Mouse (Mus musculus) left cerebral cortex, adult 2 months (tissue): ENCODE results near the gene Cacng4. TPM values are rescaled to one million over a fixed set of nuclear protein-coding genes. Genes with fewer than 3 reads are reported as not detected.

Experiments
- DNase-seq, 2 experiments: peaks; one replicate each; pipeline ENCODE4 v3.0.0; 2021 to 2022; ENCODE audit warnings: low spot score in 2 of 2, mixed read lengths in 1 of 2; ENCODE audit errors: extremely low spot score in 1 of 2
- H3K27ac ChIP-seq: fragments of 200-600 bp; 2 replicates; pipeline ENCODE4 v1.8.1; 2022
- H3K4me3 ChIP-seq: fragments of 200-600 bp; 2 replicates; pipeline ENCODE4 v1.8.1; 2022
- CTCF ChIP-seq: fragments of 200-600 bp; IDR thresholded peaks from 2 replicates; pipeline ENCODE4 v1.8.1; 2022; ENCODE audit warnings: antibody characterized with exemption, mild to moderate bottlenecking, moderate library complexity
- intact Hi-C: fragments of 180-260 bp; cut with DNase I; formaldehyde crosslinking; loops from one replicate; pipeline ENCODE4 v1.15.1; 2025
- long read RNA-seq, 2 experiments: library from polyadenylated mRNA; stranded (forward); transcript quantifications; one replicate each; pipeline ENCODE4 v2.0.0; 2021; ENCODE audit warnings: borderline mapping rate in 2 of 2
- total RNA-seq, 2 experiments: library from RNA; stranded (reverse); gene quantifications; 2 replicates each; pipeline ENCODE4 v1.2.3; 2021

The Cacng4 gene
- 10 to 100 TPM; 22.9 to 37.1 TPM for total RNA-seq
- long read RNA-seq, experiment 1, transcript Cacng4-201 (4 exons, 3,500 nt): major isoform, 16 of 20 reads
- long read RNA-seq, experiment 1, partial matches to known transcripts: 0 of 20 reads
- long read RNA-seq, experiment 1, other reads (novel, unspliced or antisense): 4 of 20 reads
- long read RNA-seq, experiment 2, transcript Cacng4-201 (4 exons, 3,500 nt): major isoform, 21 of 27 reads
- long read RNA-seq, experiment 2, partial matches to known transcripts: 0 of 27 reads
- long read RNA-seq, experiment 2, other reads (novel, unspliced or antisense): 6 of 27 reads

DNA sequence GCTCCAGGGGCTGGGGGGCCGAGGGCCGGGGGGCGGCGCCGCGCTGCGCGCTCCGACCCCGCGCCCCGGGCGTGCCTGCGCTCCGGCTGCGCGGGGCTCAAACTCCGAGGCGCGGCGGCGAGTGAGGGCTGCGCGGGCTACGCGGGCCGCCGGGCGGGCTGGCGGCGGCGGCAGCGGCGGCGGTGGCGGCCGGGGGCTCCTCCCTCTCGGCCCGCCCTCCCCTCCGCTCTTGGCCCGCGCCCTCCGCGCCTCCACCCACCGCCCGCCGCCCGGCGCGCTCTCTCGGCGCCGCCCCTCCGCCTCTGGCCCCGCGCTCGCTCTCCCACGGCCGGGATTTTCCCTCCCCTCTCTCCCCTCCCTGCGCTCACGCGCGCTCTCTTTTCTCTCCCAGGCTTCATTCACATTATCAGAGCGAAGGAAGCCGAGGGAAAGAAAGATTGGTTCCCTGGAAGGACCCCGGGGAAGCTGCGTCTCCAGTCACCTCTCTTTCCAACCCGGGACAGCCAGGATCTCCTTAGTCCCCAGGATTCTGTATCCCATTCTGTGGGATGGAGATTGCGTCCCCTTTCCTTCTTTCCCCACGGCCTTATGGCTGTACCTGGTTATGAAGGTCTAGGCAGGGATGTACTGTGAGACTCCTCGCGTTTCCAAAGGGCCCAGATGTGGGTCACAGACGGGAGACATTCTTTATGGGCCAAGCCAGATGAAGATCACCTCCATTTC lies at the start of gene Cacng4:
Cacng4 (minus strand) TSS at position 11 of the 723 bp plus-strand sequence.
- DNase-seq: peak; percentile 32 to 55
- peak within 1 kb of the TSS; percentile 50 for H3K4me3 ChIP-seq
- TF ChIP-seq CTCF: no peak
- intact Hi-C loops: no loop called here
- no peak within 1 kb of the TSS for H3K27ac ChIP-seq

- DNase-seq: no peak
- TF ChIP-seq CTCF: no peak
- H3K4me3 ChIP-seq: no peak overlapping the region
- intact Hi-C loops: no loop called here
- H3K27ac ChIP-seq: no peak overlapping the region
These were observed 39.1 kb upstream of the Cacng4 start for GRCm38 (mm10) chr11:107833351-107834040.

DNA sequence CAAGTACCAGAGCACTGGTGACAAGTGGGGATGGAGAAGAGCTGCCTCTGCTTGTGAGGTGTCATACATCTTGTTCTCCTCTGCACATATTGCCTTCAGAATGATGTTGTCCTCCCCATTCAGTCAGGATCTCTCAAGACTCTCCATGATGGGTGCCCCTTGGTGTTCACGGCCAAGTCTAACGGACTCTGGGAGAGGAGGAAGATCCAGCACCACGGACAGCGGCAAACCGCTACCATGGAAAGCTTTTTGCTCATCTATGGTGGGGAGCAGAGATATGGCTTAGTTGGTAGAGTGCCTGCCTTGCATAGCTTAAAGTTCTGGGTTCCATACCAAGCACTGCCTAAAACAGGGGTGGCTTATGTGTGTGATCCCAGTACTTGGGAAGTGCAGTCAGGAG lies 22.8 kb upstream of the Cacng4 start:
- Histone ChIP-seq H3K27ac (no peak overlapping the region), H3K4me3 (no peak overlapping the region)
- intact Hi-C loops: no loop called here
- no peak for TF ChIP-seq CTCF
- no peak for DNase-seq

DNA sequence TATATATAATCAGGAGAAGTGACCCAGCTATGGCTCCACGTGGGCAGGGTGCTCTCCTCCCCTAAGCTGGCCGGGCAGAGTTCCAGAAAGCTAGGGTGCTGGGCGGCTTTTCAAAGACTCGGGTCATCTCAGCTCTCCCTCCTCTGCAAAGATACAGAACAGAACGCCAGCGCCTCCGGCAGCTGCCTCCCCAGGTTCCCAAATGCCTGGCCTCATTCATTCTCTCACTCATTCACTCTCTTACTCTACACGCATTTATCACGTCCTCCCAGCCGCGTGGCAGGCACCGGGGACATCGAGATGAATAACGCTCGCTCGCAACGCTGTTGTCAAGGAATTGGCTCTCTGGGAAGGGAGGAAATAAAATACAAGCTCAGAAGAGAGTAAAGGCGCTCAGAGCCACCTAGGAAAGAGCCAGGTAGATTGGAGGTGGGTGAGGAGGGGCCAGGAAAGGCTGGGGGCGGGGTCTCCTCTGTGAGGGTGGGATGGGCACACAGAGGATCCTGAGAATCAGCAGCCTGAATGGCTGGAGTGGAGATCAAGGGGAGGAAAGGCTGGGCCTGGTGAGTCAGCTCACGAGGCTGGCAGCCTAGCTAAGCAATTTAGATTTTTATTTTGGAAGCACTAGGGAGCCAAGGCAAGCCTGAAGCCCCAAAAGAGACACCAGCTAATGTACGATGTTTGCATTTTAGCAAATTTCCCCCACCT lies 18.7 kb upstream of the Cacng4 start:
- intact Hi-C loops: no loop called here
- Histone ChIP-seq H3K27ac (no peak overlapping the region), H3K4me3 (no peak overlapping the region)
- no peak for DNase-seq
- no peak for TF ChIP-seq CTCF

- H3K27ac ChIP-seq: no peak overlapping the region
- no peak for TF ChIP-seq CTCF
- intact Hi-C loops: no loop called here
- no peak overlapping the region for H3K4me3 ChIP-seq
- no peak for DNase-seq
These were observed 18.1 kb upstream of the Cacng4 start for GRCm38 (mm10) chr11:107812429-107812828.

- no peak for DNase-seq
- intact Hi-C loops: no loop called here
- TF ChIP-seq CTCF: peak; percentile 35
- Histone ChIP-seq H3K27ac (no peak overlapping the region), H3K4me3 (no peak overlapping the region)
These were observed 14.2 kb upstream of the Cacng4 start for GRCm38 (mm10) chr11:107808508-107808907.

DNA sequence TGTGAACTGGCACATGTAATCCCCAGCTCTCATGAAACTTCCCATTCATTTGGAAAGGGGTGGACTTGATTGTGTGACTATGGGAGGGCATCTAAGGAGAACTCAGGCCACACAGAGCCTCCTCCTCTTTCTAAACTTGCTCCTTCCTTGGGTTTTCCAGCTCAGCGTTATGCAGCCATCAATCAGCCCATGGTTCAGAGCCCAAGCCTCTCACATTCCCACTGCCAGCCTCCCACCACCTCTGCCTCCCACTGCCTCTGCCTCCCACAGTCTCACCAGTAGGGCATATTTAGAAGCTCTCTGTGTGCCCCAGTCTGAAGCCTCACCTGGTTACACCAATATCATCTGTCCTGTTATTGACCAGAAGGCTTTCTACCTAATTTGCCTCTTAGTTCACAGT lies 11.7 kb upstream of the Cacng4 start:
- intact Hi-C loops: no loop called here

DNA sequence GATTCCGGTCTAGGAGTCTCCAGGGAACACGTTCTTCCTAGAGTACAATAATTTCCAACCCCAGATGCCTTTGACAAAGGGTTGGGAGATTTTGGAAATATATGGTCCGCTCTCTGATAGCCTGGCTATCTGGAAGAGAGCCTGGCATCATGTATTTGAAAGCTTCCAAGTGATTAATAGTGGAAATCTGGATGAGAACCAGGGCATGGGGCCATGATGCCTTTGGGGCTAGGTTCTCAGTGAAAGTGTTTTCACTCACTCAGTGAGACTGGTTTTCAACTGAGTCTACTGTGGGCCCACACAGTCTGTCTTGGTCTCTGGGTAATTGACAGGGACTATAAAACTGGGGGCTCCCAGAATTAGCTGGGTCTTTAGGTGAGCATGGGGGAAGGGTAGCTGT lies 7.6 kb upstream of the Cacng4 start:
- H3K4me3 ChIP-seq: no peak overlapping the region
- no peak overlapping the region for H3K27ac ChIP-seq
- intact Hi-C loops: no loop called here
- no peak for DNase-seq
- no peak for TF ChIP-seq CTCF

More for the DNA sequence above, 11.7 kb upstream of the Cacng4 start:
- no peak overlapping the region for H3K27ac ChIP-seq
- no peak for TF ChIP-seq CTCF
- H3K4me3 ChIP-seq: no peak overlapping the region
- no peak for DNase-seq

DNA sequence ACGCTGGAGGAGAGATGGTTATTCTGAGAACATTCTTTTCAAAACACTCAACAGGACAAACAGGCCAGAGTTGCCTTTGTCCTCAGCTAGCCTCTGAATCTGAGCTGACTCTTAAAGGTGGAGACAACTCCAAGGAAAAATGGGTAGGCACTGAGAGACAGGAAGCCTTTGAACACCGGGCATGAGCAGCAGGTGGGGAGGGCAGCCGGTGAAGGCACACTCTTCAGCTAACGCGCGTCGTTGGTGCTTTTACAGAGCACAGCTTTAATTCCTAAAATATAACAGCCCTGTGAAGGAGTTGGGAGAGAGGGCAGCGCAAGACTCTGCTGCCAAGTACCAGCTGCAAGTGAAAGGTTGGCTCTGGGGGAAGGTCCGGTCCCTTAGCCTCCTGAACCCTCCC lies 5.0 kb upstream of the Cacng4 start:
- DNase-seq: no peak
- H3K4me3 ChIP-seq: no peak overlapping the region
- TF ChIP-seq CTCF: no peak
- no peak overlapping the region for H3K27ac ChIP-seq
- intact Hi-C loops: no loop called here

- Histone ChIP-seq H3K27ac (no peak overlapping the region), H3K4me3 (no peak overlapping the region)
- intact Hi-C loops: no loop called here
- no peak for TF ChIP-seq CTCF
- no peak for DNase-seq
These were observed 2.0 kb upstream of the Cacng4 start for GRCm38 (mm10) chr11:107796346-107796745.

DNA sequence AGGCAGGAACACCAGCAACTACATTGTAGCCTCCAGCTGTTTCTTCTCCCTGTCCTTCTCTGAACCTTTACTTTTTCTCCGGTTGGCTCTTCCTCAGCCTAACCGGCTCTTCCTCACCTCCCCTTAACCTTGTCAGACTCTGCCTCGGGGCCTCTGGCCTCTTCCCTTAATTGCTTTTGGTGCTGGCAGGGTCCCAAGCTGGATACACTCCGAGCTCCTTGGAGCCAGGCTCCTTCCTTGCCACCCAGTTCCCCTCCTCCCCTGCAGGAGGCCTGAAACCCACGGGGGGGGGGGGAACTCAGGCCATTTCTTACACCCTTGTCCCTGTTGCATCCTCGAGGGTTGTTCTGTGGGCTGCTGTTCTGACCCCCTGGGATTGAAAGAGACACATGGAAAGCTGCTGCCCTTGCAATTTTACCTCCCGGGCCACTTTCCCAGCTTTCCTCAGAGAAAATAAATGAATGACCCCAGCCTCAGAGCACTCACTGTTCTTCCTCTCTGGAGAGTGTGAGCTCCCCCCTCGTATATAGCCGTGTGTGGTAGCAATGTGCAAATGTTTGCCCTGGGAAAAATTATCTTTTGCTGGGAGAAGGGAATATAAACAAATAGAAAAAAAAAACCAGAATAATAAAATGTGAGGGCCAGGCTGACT lies 1.2 kb upstream of the Cacng4 start:
- no peak for DNase-seq
- no peak overlapping the region for H3K27ac ChIP-seq
- intact Hi-C loops: no loop called here
- no peak overlapping the region for H3K4me3 ChIP-seq
- TF ChIP-seq CTCF: no peak; the same call in 1 of the 2 replicates

DNA sequence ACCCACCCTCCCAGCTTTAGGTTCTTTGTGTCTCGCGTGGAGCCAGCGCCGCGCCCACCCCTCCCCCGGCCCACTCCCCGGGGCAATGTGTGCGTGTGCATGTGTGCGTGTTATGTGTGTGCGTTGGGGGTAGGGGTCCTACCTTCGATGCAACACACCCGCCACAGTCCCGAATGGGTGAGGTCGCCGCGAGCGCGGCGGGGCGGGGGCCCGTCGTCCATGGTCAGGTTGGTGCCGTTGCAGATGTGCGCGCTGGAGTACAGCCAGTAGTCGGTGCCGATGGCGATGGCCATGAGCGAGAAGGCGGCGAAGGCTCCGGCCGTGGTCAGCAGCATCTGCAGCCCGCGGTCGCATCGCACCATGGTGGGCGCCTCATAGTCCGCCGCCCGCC lies 259 bp downstream of the Cacng4 start:
- TF ChIP-seq CTCF: no peak
- intact Hi-C loops: no loop called here
- DNase-seq: no peak
- Histone ChIP-seq H3K27ac (no peak overlapping the region), H3K4me3 (peak overlapping the region; percentile 50)
